Mouse (Mus musculus): ENCODE data around the gene Entpd1.

DNA sequence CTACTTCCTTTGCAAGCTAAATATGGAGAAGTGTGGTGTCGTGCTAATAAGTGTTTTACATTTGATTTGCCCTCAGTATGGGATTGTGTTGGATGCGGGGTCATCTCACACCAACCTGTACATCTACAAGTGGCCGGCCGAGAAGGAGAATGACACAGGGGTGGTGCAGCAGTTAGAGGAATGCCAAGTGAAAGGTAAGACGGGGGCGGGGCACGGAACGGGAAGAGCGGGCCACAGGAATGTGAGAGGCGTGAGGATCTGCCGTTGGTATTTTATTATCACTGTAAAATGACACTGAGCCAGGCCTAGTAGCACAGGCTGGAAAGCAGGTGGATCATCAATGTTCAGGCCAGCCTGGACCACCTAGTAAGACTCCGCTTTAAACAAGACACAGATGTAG, 108.2 kb downstream of the Entpd1 start:
- TF ChIP-seq POLR2A (IDR thresholded peaks at IDR 0.05; ENCODE audit: control insufficient read depth, extremely low read depth, insufficient read depth, low read length, poor library complexity): no peak
- no peak for TF ChIP-seq CTCF (IDR thresholded peaks at IDR 0.05; ENCODE audit: borderline replicate concordance, control insufficient read depth, extremely low read depth, insufficient read depth, low read length, poor library complexity)
